10 mouse cellular contexts compared by ENCODE assay signal in genomic region chr12:9978494-9979112, GRCm38 (mm10).
A peak's percentile ranks its signal among the peaks of the same experiment; 100 is the strongest.
DNase-seq lines count a peak whose midpoint lies in the region; ATAC-seq and TF ChIP-seq lines count a peak whose summit lies in the region.
"Had no signal": no experiment of that assay in that cellular context is flagged by ENCODE, and none has a peak within 500 bp of the region (broad histone marks: within the 10 kb centered on the region; RNA-seq: fewer than 3 reads in every experiment).

No protein-coding gene starts in this region.

- no peak overlapping the region for H3K9ac ChIP-seq in lung, embryonic 16.5 days (ENCODE audit: low read length)

- H3K27me3 ChIP-seq in cerebellum, adult 2 months (ENCODE audit: control insufficient read depth, insufficient read depth, low read length), result no peaks in the 10 kb centered on the region
- no peaks in the 10 kb centered on the region for H3K27me3 ChIP-seq in lung, embryonic 16.5 days (ENCODE audit: control insufficient read depth, insufficient read depth, low read depth, low read length)

- TF ChIP-seq POLR2A in cerebellum, adult 2 months (IDR thresholded peaks at IDR 0.05; ENCODE audit: borderline replicate concordance, insufficient read depth, low read length), result no peak

- H3K9me3 ChIP-seq in lung, embryonic 16.5 days (ENCODE audit: control insufficient read depth, low read length), result no peaks in the 10 kb centered on the region

- no peak for TF ChIP-seq CTCF in cerebellum, adult 2 months (IDR thresholded peaks at IDR 0.05; ENCODE audit: borderline replicate concordance, insufficient read depth, low read depth, low read length)

- no peak overlapping the region for H3K4me2 ChIP-seq in lung, embryonic 16.5 days (ENCODE audit: low read depth, low read length)

- H3K4me3 ChIP-seq in cerebellum, adult 2 months (replicated peaks; ENCODE audit: insufficient read depth, low read depth, low read length), result no peak overlapping the region
- H3K4me3 ChIP-seq in lung, embryonic 16.5 days (ENCODE audit: low read length), result no peak overlapping the region

- no peaks in the 10 kb centered on the region for H3K36me3 ChIP-seq in lung, embryonic 16.5 days (ENCODE audit: control insufficient read depth, insufficient read depth, low read length)

- ATAC-seq in lung, embryonic 16.5 days (ENCODE audit: low read depth), result peak; percentile 28
- ATAC-seq in megakaryocyte progenitor cell, adult 5-6 weeks (replicated peaks; ENCODE audit: poor library complexity), result no peak

- intact Hi-C loops in left cerebral cortex, postnatal 4 days (cut with DNase I), result no loop called here

- peak; percentile 31 to 37 for DNase-seq in cerebellum, postnatal 10 days
- no peak for DNase-seq in cerebellum, adult 2 months
- DNase-seq in left cerebral cortex, postnatal 4 days, result peak; percentile 28
- no peak for DNase-seq in left cerebral cortex, adult 8-10 months (ENCODE audit: low spot score in 2 of 2)
- DNase-seq in fibroblast of lung, adult 2 months (ENCODE audit: low read depth), result peak; percentile 13
- DNase-seq in gastrocnemius, postnatal 25 days, result no peak
- DNase-seq: B cell, adult 2 months; cerebellum, adult 9-11 months had no signal

- WGBS in cerebellum, adult 2 months, result 25% methylated on average over 3 of the region's 3 CpGs
- 40% methylated on average over 3 of the region's 3 CpGs for WGBS in lung, embryonic 16.5 days

- H3K4me1 ChIP-seq in cerebellum, adult 2 months (ENCODE audit: control insufficient read depth, insufficient read depth, low read length), result no peaks in the 10 kb centered on the region
- peaks cover 10% of the 10 kb centered on the region for H3K4me1 ChIP-seq in lung, embryonic 16.5 days (replicated peaks; ENCODE audit: control insufficient read depth, insufficient read depth, low read length)

- no peak overlapping the region for H3K27ac ChIP-seq in cerebellum, adult 2 months (ENCODE audit: insufficient read depth, low read length)
- H3K27ac ChIP-seq in lung, embryonic 16.5 days (ENCODE audit: low read length), result peak overlapping the region; percentile 52

Comparison
In these comparisons a context has a peak if more than half of its experiments do, and no peak if none do; other contexts are left out.
1. DNase-seq: peak in cerebellum, postnatal 10 days (2 of 2), left cerebral cortex, postnatal 4 days (single experiment) and fibroblast of lung, adult 2 months (single experiment); none in cerebellum, adult 2 months (0 of 2), left cerebral cortex, adult 8-10 months (0 of 2) and gastrocnemius, postnatal 25 days (single experiment).